Mouse (Mus musculus): ENCODE data around the gene Bicc1.
A peak's percentile ranks its signal among the peaks of the same experiment; 100 is the strongest.

DNA sequence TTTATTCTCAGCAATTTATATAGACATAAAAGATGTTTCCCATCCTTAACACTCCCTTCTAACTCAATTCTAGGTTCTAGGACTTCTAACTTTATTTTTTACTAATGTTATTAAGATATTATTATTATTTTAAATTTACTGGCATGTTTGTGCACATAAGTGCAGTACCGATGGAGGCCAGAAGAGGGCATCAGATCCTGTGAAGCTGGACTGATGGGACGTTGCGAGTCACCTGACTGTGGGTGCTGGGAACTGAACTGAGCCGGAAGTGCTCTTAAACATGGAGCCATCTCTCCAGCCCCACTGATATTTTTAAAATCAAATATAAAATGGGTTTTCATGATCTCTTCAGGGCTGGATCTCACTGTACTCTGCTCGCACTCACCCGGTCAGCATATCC is 242.8 kb downstream of the Bicc1 start:
- TF ChIP-seq EP300 (IDR thresholded peaks at IDR 0.05; ENCODE audit: low read depth) (no peak), CTCF (IDR thresholded peaks at IDR 0.05; ENCODE audit: low read depth) (peak; percentile 58)
